Mouse (Mus musculus) spleen, adult 2 months (tissue): Measurements from ENCODE around the gene Siae.

ENCODE experiments used
- CTCF ChIP-seq: fragments of 200-500 bp; IDR thresholded peaks from 2 replicates; pipeline ENCODE4 v1.5.1; 2011; ENCODE audit warnings: mild to moderate bottlenecking, inconsistent platforms; ENCODE audit not compliant: insufficient read depth, insufficient read length, insufficient replicate concordance; ENCODE audit errors: extremely low read depth
- POLR2A ChIP-seq: fragments of 200-500 bp; IDR thresholded peaks from 2 replicates; pipeline ENCODE4 v1.6.1; 2011; ENCODE audit warnings: low read depth, low read length, inconsistent platforms

DNA sequence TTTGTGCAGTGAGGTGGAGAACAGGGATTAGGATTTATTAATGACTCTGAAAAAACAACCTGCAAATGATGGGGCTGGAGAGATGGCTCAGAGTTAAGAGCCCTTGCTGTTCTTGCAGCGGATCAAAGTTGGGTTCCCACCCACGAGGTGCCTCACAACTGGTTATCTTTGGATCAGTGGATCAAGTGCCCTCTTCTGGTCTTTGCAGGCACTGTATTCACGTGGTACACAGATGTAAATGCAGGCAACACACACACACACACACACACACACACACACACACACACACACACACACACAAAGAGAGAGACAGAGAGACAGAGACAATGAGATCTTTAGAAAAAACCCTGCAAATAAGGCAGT, 132.4 kb downstream of the Siae start:
- no peak for TF ChIP-seq CTCF
- TF ChIP-seq POLR2A: no peak
